Mouse (Mus musculus): Measurements from ENCODE around the gene Slc8a2.

DNA sequence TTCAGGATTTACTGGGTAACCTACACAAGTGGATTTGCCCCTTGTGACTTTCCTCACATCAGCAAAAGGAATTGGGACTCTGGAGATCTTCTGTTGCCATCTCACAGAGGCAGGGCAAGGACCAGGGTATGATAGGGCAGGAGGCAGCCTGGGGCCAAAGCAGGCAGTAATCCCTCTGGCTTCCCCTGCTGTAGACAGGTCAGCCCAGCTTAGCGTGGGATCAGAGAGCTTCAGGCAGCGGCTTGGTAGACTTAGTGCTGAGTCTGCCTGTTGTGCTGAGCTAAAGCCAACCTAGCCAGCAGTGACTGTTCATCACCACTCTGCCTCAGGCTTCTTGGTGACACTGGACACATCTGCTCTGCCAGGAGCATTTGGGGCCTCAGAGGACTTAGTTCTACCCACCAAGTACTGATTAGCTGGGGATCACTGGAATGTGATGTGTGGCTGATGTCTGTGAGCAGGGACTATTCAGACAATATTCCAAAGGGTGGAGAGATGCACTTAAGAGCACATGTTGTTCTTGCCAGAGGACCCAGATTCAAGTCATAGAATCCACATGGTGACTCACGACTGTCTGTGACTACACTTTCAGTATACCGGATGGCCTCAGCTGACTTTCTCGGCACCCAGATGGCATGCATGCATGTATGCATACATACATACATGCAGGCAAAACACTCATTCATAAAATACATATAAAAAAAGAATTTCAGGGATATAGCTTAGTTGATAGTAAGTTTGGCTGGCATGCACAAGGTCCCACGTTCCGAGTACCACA lies 24.8 kb upstream of the Slc8a2 start:
- TF ChIP-seq CTCF (IDR thresholded peaks at IDR 0.05; ENCODE audit: low read depth) (no peak), EP300 (IDR thresholded peaks at IDR 0.05; ENCODE audit: low read depth) (no peak)

All from liver, postnatal 0 days (tissue).